Mouse (Mus musculus) kidney, embryonic 14.5 days (tissue): ENCODE data around the gene Gm14190. TPM values are rescaled to one million over a fixed set of nuclear protein-coding genes. Genes with fewer than 3 reads are reported as not detected.
"Not testable (repeated sequence)": the region's sequence is repeated elsewhere in the genome, so short reads cannot be mapped to it uniquely, and the experiment has no call there.

ENCODE experiments used
- ATAC-seq: fragments of 200-750 bp; cut with Nextera tagmentation; 2 replicates; pipeline ENCODE4 v1.8.0; 2017; ENCODE audit warnings: moderate number of reproducible peaks, mild to moderate bottlenecking, moderate TSS enrichment, moderate library complexity; ENCODE audit not compliant: low FRiP score, low TSS enrichment
- H3K27ac ChIP-seq: fragments of 300-500 bp; sonication (generic); 2 replicates; pipeline ENCODE4 v1.5.1; 2014; ENCODE audit warnings: low read depth, mild to moderate bottlenecking, low read length, moderate library complexity, mixed read lengths
- H3K27me3 ChIP-seq: fragments of 300-500 bp; sonication (generic); 2 replicates; pipeline ENCODE4 v1.6.1; 2014; ENCODE audit warnings: mild to moderate bottlenecking, low read length; ENCODE audit not compliant: control insufficient read depth, insufficient read depth
- H3K36me3 ChIP-seq: fragments of 300-500 bp; sonication (generic); 2 replicates; pipeline ENCODE4 v1.6.1; 2014; ENCODE audit warnings: low read length, mixed read lengths; ENCODE audit not compliant: control insufficient read depth, insufficient read depth
- H3K4me1 ChIP-seq: fragments of 300-500 bp; sonication (generic); 2 replicates; pipeline ENCODE4 v1.6.1; 2014; ENCODE audit warnings: low read length, mixed read lengths; ENCODE audit not compliant: control insufficient read depth, insufficient read depth
- H3K4me2 ChIP-seq: fragments of 300-500 bp; sonication (generic); replicated peaks from 2 replicates; pipeline ENCODE4 v1.6.1; 2014; ENCODE audit warnings: low read depth, mild to moderate bottlenecking, low read length
- H3K4me3 ChIP-seq: fragments of 300-500 bp; sonication (generic); 2 replicates; pipeline ENCODE4 v1.5.1; 2014; ENCODE audit warnings: mild to moderate bottlenecking, low read length
- H3K9ac ChIP-seq: fragments of 300-500 bp; sonication (generic); 2 replicates; pipeline ENCODE4 v1.6.1; 2014; ENCODE audit warnings: low read depth, mild to moderate bottlenecking, low read length, moderate library complexity
- H3K9me3 ChIP-seq: fragments of 300-500 bp; sonication (generic); 2 replicates; pipeline ENCODE4 v1.6.1; 2016; ENCODE audit warnings: low read length; ENCODE audit not compliant: control insufficient read depth
- WGBS: fragments of 180-500 bp; shearing (Covaris S2); extraction: QIAGEN DNeasy Blood & Tissue Kit; methylation state at CpG from one replicate; pipeline ENCODE4 v1.1.7; 2014; 5-methylcytosine and 5-hydroxymethylcytosine counted together
- polyA plus RNA-seq: library from polyadenylated mRNA; unstranded; fragments of >200 nt; fragmentation: Nextera tagmentation; extraction: Ambion mirVana; gene quantifications from 2 replicates; pipeline ENCODE4 v1.2.1, GENCODE M21; 2014

Gene Gm14190
- not detected in 2 replicates for polyA plus RNA-seq

DNA sequence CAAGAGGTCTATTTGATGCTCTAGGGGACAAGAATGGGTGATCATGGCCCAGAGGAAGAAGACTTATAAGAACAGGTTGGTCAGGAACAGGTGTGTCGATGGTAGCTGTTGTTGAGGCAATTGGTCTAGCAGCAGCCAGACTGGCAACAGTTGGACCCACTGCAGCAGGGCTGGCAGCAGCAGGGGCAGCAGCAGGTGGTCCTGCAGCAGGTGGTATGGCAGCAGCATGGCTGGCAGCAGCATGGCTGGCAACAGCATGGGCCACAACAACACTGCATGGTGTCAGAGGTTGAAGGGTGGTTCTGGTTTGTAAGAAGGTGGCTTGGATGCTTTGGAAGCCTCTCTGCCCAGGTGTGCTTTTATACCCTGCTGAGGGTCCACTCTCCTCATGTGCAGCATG is at the start of gene Gm14190:
Gene Gm14190 (minus strand): TSS at position 278 of the 400 bp plus-strand sequence.
- no peak within 1 kb of the TSS for H3K27ac ChIP-seq
- no peak within 1 kb of the TSS for H3K4me3 ChIP-seq
- no peak for ATAC-seq
- no peaks in the 10 kb centered on the region for H3K27me3 ChIP-seq
- H3K36me3 ChIP-seq = no peaks in the 10 kb centered on the region
- no peak within 1 kb of the TSS for H3K9ac ChIP-seq
- 90% methylated on average over 1 of the region's 1 CpGs for WGBS
- H3K4me1 ChIP-seq = no peaks in the 10 kb centered on the region
- no peak within 1 kb of the TSS for H3K4me2 ChIP-seq
- no peaks in the 10 kb centered on the region for H3K9me3 ChIP-seq

DNA sequence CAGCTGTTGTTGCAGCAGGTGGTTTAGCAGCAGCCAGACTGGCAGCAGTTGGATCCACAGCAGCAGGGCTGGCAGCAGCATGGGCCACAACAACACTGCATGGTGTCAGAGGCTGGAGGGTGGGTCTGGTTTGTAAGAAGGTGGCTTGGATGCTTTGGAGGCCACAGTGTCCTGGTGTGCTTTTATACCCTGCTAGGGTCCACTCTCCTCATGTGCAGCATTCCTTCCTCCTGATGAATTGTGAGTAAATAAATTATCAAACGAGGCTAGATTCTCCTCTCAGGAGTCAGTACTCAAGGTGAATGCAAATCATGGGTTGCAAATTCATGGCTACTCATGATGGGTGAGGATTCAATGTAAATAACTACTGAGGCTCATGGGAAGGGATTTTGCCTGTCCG is 43.6 kb upstream of the Gm14190 start, which contains the start of gene Gm14180:
Gene Gm14180 (minus strand): TSS at position 101 of the 400 bp plus-strand sequence.
- Histone ChIP-seq H3K36me3 (no peaks in the 10 kb centered on the region), H3K4me1 (no peaks in the 10 kb centered on the region), H3K27ac (no peak within 1 kb of the TSS), H3K9ac (no peak within 1 kb of the TSS), H3K9me3 (no peaks in the 10 kb centered on the region), H3K4me2 (no peak within 1 kb of the TSS), H3K27me3 (no peaks in the 10 kb centered on the region), H3K4me3 (no peak within 1 kb of the TSS)
- no peak for ATAC-seq
- 71% methylated on average over 2 of the region's 2 CpGs for WGBS

DNA sequence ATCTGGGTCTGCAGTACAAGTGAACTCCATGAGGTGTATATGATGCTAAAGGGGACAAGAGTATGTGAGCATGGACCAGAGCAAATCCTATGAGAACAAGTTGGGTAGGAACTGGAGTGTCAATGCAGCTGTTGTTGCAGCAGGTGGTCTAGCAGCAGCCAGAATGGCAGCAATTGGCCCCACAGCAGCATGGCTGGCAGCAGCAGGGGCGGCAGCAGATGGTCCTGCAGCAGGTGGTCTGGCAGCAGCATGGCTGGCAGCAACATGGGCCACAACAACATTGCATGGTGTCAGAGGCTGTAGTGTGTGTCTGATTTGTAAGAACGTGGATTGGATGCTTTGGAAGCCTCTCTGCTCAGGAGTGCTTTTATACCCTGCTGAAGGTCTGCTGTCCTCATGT is 33.5 kb upstream of the Gm14190 start:
- no peak overlapping the region for H3K4me2 ChIP-seq
- H3K9me3 ChIP-seq = no peaks in the 10 kb centered on the region
- no peaks in the 10 kb centered on the region for H3K36me3 ChIP-seq
- WGBS = 91% methylated on average over 2 of the region's 2 CpGs
- no peak overlapping the region for H3K9ac ChIP-seq
- no peak for ATAC-seq
- H3K4me3 ChIP-seq = no peak overlapping the region
- H3K27ac ChIP-seq = no peak overlapping the region
- H3K4me1 ChIP-seq = no peaks in the 10 kb centered on the region
- no peaks in the 10 kb centered on the region for H3K27me3 ChIP-seq

DNA sequence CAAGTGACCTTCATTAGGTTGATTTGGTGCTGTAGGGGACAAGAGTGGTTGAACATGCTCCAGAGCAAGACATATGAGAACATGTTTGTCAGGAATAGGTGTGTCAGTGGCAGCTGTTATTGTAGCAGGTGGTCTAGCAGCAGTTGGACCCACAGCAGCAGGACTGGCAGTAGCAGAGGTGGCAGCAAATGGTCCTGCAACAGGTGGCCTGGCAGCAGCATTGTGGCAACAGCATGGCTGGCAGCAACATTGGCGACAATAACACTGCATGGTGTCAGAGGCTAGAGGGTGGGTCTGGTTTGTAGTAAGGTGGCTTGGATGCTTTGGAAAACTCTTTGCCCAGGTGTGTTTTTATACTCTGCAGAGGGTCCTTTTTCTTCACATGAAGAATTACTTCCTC is 28.2 kb upstream of the Gm14190 start:
- WGBS = 91% methylated on average over 1 of the region's 1 CpGs
- ATAC-seq = no peak
- Histone ChIP-seq H3K27me3 (no peaks in the 10 kb centered on the region), H3K36me3 (no peaks in the 10 kb centered on the region), H3K9ac (no peak overlapping the region), H3K9me3 (no peaks in the 10 kb centered on the region), H3K27ac (no peak overlapping the region), H3K4me1 (no peaks in the 10 kb centered on the region), H3K4me3 (no peak overlapping the region), H3K4me2 (no peak overlapping the region)

DNA sequence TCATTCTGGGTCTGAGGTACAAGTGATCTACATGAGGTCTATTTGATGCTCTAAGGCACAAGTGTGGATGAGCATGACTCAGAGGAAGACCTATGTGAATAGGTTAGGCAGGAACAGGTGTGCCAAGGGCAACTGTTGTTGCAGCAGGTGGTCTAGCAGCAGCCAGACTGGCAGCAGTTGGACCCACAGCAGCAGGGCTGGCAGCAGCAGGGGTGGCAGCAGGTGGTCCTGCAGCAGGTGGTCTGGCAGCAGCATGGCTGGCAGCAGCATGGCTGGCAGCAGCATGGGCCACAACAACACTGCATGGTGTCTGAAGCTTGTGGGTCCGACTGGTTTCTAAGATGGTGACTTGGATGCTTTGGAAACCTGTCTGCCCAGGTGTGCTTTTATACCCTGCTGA is 5.3 kb downstream of the Gm14190 start:
- not testable (repeated sequence) for H3K4me3 ChIP-seq, H3K4me2 ChIP-seq, H3K27me3 ChIP-seq, H3K4me1 ChIP-seq, H3K9me3 ChIP-seq, H3K9ac ChIP-seq, H3K27ac ChIP-seq, ATAC-seq, H3K36me3 ChIP-seq
- 76% methylated on average over 1 of the region's 1 CpGs for WGBS

DNA sequence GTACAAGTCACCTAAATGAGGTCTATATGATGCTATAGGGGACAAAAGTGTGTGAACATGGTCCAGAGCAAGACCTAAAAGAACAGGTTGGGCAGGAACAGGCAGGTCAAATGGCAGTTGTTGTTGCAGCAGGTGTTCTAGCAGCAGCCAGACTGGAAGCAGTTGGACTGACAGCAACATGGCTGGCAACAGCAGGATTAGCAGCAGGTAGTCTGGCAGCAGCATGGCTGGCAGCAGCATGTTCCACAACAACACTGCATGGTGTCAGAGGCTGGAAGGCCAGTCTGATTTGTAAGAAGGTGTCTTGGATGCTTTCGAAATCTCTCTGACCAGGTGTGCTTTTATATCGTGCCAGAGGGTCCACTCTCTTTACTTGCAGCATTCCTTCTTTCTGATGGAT is 7.1 kb downstream of the Gm14190 start:
- H3K36me3 ChIP-seq = no peaks in the 10 kb centered on the region
- H3K4me3 ChIP-seq = no peak overlapping the region
- no peak overlapping the region for H3K4me2 ChIP-seq
- no peaks in the 10 kb centered on the region for H3K27me3 ChIP-seq
- H3K9ac ChIP-seq = no peak overlapping the region
- 89% methylated on average over 2 of the region's 2 CpGs for WGBS
- H3K27ac ChIP-seq = no peak overlapping the region
- no peak for ATAC-seq
- H3K4me1 ChIP-seq = no peaks in the 10 kb centered on the region
- H3K9me3 ChIP-seq = no peaks in the 10 kb centered on the region

DNA sequence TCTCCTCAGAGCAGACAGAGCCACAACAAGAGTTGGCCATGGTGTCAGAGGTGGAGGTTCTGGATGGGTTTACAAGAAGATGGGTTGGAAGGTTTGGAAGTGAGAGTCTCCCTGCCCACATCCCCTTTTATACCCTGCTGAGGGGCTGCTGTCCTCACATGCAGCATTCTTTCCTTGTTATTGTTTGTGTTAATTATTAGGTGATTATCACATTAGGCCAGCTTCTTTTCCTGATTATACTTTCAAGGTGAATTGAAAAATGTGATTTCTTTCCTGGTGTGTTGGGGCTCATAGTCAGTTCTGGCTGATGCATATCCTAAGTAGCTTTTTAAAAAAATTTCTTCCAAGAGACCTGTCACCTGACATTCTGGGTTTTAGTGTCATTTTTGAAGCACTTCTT is 24.7 kb downstream of the Gm14190 start, which contains the start of gene Krtap4-6:
Gene Krtap4-6 (minus strand): TSS at position 101 of the 400 bp plus-strand sequence.
- Histone ChIP-seq H3K9ac (no peak within 1 kb of the TSS), H3K4me2 (no peak within 1 kb of the TSS), H3K27ac (no peak within 1 kb of the TSS), H3K36me3 (no peaks in the 10 kb centered on the region), H3K4me3 (no peak within 1 kb of the TSS), H3K4me1 (no peaks in the 10 kb centered on the region), H3K27me3 (no peaks in the 10 kb centered on the region), H3K9me3 (no peaks in the 10 kb centered on the region; the same call in 1 of the 2 replicates)
- no peak for ATAC-seq

DNA sequence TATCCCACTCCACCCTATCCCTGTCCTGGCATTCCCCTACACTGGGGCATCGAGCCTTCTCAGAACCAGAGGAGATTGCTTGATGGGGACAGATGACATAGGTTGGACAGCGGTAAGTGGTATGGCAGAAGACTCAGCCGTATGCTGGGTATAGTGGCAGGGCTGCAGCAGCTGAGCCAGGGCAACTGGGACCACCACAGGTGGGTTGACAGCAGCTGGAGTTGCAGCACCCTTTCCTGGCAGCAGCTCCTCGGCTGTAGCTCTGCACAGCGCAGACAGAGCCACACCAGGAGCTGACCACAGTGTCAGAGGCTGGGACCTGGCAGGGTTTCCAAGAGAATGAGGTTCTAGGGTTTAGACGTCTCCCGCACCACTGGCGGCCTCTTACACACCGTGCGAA is 27.7 kb downstream of the Gm14190 start:
- Histone ChIP-seq H3K4me2 (no peak overlapping the region), H3K9ac (no peak overlapping the region), H3K4me3 (no peak overlapping the region), H3K9me3 (no peaks in the 10 kb centered on the region; the same call in 1 of the 2 replicates), H3K27ac (no peak overlapping the region), H3K36me3 (no peaks in the 10 kb centered on the region), H3K4me1 (no peaks in the 10 kb centered on the region), H3K27me3 (no peaks in the 10 kb centered on the region)
- ATAC-seq = no peak
- 81% methylated on average over 10 of the region's 10 CpGs for WGBS

DNA sequence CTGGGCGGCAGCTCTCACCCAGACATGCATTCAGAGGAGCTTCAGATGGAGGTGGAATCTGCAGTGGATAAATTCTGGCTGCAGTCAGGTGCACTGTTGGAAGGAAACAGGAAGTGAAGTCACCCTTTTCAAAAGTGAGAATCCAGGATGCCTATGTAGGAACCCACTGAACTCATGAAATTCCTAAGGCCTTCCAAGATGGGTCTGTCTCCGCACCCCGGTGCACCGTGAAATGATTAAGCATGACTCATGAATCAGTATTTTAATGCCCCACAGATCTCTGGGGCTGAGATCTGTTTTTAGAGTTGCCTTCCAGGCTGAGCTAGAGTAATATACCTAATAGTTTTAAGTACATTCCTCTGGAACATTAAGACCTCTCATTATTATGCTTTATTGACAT is 31.3 kb downstream of the Gm14190 start:
- 74% methylated on average over 4 of the region's 4 CpGs for WGBS
- no peaks in the 10 kb centered on the region; the same call in 1 of the 2 replicates for H3K9me3 ChIP-seq
- H3K4me1 ChIP-seq = no peaks in the 10 kb centered on the region
- no peaks in the 10 kb centered on the region for H3K27me3 ChIP-seq
- no peak for ATAC-seq
- no peak overlapping the region for H3K4me3 ChIP-seq
- no peak overlapping the region for H3K27ac ChIP-seq
- H3K36me3 ChIP-seq = no peaks in the 10 kb centered on the region
- no peak overlapping the region for H3K4me2 ChIP-seq
- no peak overlapping the region for H3K9ac ChIP-seq
